In genomic region chr3:121790442-121790841, GRCm38 (mm10) we compare ENCODE assay signal across 18 mouse cellular contexts. TPM values are rescaled to one million over a fixed set of nuclear protein-coding genes. Genes with fewer than 3 reads are reported as not detected.
A peak's percentile ranks its signal among the peaks of the same experiment; 100 is the strongest.
DNase-seq lines count a peak whose midpoint lies in the region; ATAC-seq and TF ChIP-seq lines count a peak whose summit lies in the region.
"Had no signal": no experiment of that assay in that cellular context is flagged by ENCODE, and none has a peak within 500 bp of the region (broad histone marks: within the 10 kb centered on the region; RNA-seq: fewer than 3 reads in every experiment).

No protein-coding gene starts in this region.

- peak overlapping the region; percentile 24; the same call in 1 of the 2 replicates for H3K27ac ChIP-seq in layer of hippocampus, adult 2 months
- H3K27ac ChIP-seq in hindbrain, embryonic 15.5 days (replicated peaks): 0 out of 2 replicates have a peak overlapping the region, but pooled peaks have one; percentile 39
- no peak overlapping the region for H3K27ac ChIP-seq in neural tube, embryonic 12.5 days
- H3K27ac ChIP-seq: heart, adult 2 months; liver, embryonic 13.5 days; macrophage; stomach, embryonic 15.5 days had no signal

- no peak overlapping the region for H3K4me3 ChIP-seq in layer of hippocampus, adult 2 months
- H3K4me3 ChIP-seq in hindbrain, embryonic 15.5 days: no peak overlapping the region
- no peak overlapping the region for H3K4me3 ChIP-seq in neural tube, embryonic 12.5 days
- H3K4me3 ChIP-seq: gastrocnemius, adult 2 months; heart, adult 2 months; liver, embryonic 13.5 days; stomach, embryonic 15.5 days had no signal

- H3K4me2 ChIP-seq in hindbrain, embryonic 15.5 days: 0 out of 2 replicates have a peak overlapping the region, but pooled peaks have one; percentile 3
- no peak overlapping the region for H3K4me2 ChIP-seq in neural tube, embryonic 12.5 days (replicated peaks)
- H3K4me2 ChIP-seq: liver, embryonic 13.5 days; stomach, embryonic 15.5 days had no signal

- WGBS in hindbrain, embryonic 15.5 days: 28% methylated on average over 5 of the region's 5 CpGs
- 28% methylated on average over 5 of the region's 5 CpGs for WGBS in neural tube, embryonic 12.5 days

- no peaks in the 10 kb centered on the region for H3K27me3 ChIP-seq in hindbrain, embryonic 15.5 days
- H3K27me3 ChIP-seq in neural tube, embryonic 12.5 days (replicated peaks): no peaks in the 10 kb centered on the region
- H3K27me3 ChIP-seq: liver, embryonic 13.5 days; stomach, embryonic 15.5 days had no signal

- H3K9me3 ChIP-seq in hindbrain, embryonic 15.5 days: no peaks in the 10 kb centered on the region
- H3K9me3 ChIP-seq in neural tube, embryonic 12.5 days: no peaks in the 10 kb centered on the region
- H3K9me3 ChIP-seq: liver, embryonic 13.5 days; stomach, embryonic 15.5 days had no signal

- ATAC-seq in hindbrain, embryonic 15.5 days (ENCODE audit: low FRiP score, low read depth): peak; percentile 81
- ATAC-seq in neural tube, embryonic 12.5 days (ENCODE audit: low FRiP score, low read depth): peak; percentile 80

- no peak overlapping the region for H3K9ac ChIP-seq in hindbrain, embryonic 15.5 days
- no peak overlapping the region for H3K9ac ChIP-seq in neural tube, embryonic 12.5 days
- H3K9ac ChIP-seq: liver, embryonic 13.5 days; stomach, embryonic 15.5 days had no signal

- no peaks in the 10 kb centered on the region for H3K4me1 ChIP-seq in hindbrain, embryonic 15.5 days (replicated peaks)
- peaks cover 4% of the 10 kb centered on the region; the same call in 1 of the 2 replicates for H3K4me1 ChIP-seq in neural tube, embryonic 12.5 days
- H3K4me1 ChIP-seq: stomach, embryonic 15.5 days had no signal

- H3K36me3 ChIP-seq in hindbrain, embryonic 15.5 days: no peaks in the 10 kb centered on the region
- no peaks in the 10 kb centered on the region for H3K36me3 ChIP-seq in neural tube, embryonic 12.5 days
- H3K36me3 ChIP-seq: liver, embryonic 13.5 days; stomach, embryonic 15.5 days had no signal

- DNase-seq in layer of hippocampus, adult 2 months (ENCODE audit: low spot score in 2 of 2): no peak
- no peak for DNase-seq in layer of hippocampus, adult 8-10 months (ENCODE audit: low spot score in 2 of 2)
- peak; percentile 75 for DNase-seq in brain, embryonic 14.5 days (ENCODE audit: low read depth)
- no peak for DNase-seq in gastrocnemius, postnatal 25 days
- DNase-seq in adrenal gland, postnatal 4 days (ENCODE audit: low spot score in 2 of 2): no peak
- no peak for DNase-seq in adrenal gland, adult (ENCODE audit: inconsistent age in 2 of 2, low spot score in 1 of 2)
- DNase-seq: adrenal gland, adult 2 months; cerebellum, postnatal 10 days; gastrocnemius, adult 2 months; heart, adult 2 months; heart, postnatal 10 days; kidney, adult 8-10 months; liver, embryonic 13.5 days; thymus, postnatal 14 days had no signal

- no peak for TF ChIP-seq POLR2A in brain, embryonic 14.5 days (IDR thresholded peaks at IDR 0.05; ENCODE audit: borderline replicate concordance, extremely low read depth, insufficient read depth, insufficient read length, poor library complexity, severe bottlenecking)

- TF ChIP-seq CTCF in layer of hippocampus, adult 2 months (conservative IDR thresholded peaks at IDR 0.05): no peak
- no peak for TF ChIP-seq CTCF in brain, embryonic 14.5 days (IDR thresholded peaks at IDR 0.05; ENCODE audit: borderline replicate concordance, extremely low read depth, insufficient read depth, insufficient read length)

RNA-seq across cellular contexts. Expression of gene Abcd3, which starts 24.7 kb away (rescaled TPM):
- total RNA-seq in layer of hippocampus, adult 2 months (2021): 10 to 100 TPM; 55.7 to 55.8 TPM
- 10 to 100 TPM; 52.3 to 58.2 (median 56.8) TPM for total RNA-seq in layer of hippocampus, adult 8-10 months (2022)
- 13.3 and 30.5 TPM in 2 replicates for polyA plus RNA-seq in brain, embryonic 14.5 days (2012; rRNA removed)
- 71.3 and 75.7 TPM in 2 replicates for polyA plus RNA-seq in hindbrain, embryonic 15.5 days (2015; fragmentation: Nextera tagmentation; extraction: Ambion mirVana)
- 64.6 and 67.1 TPM in 2 replicates for polyA plus RNA-seq in neural tube, embryonic 12.5 days (2016; fragmentation: Nextera tagmentation; extraction: Ambion mirVana)
- 10 to 100 TPM; 40.1 to 42.3 TPM for total RNA-seq in gastrocnemius, postnatal 25 days (2021)
- total RNA-seq in adrenal gland, postnatal 4 days (2021): 10 to 100 TPM; 79.9 to 85.4 TPM
